Mouse (Mus musculus) midbrain, embryonic 11.5 days (tissue): ENCODE data around the gene Gm49368. TPM values are rescaled to one million over a fixed set of nuclear protein-coding genes. Genes with fewer than 3 reads are reported as not detected.

ENCODE experiments used
- ATAC-seq: fragments of 200-750 bp; cut with Nextera tagmentation; 2 replicates; pipeline ENCODE4 v1.8.0; 2017; ENCODE audit warnings: moderate TSS enrichment, moderate library complexity; ENCODE audit not compliant: low FRiP score
- DNase-seq: peaks from one replicate; pipeline ENCODE4 v3.0.0; 2015; ENCODE audit warnings: low spot score; ENCODE audit errors: missing footprints
- H3K27ac ChIP-seq: fragments of 300-500 bp; sonication (generic); 2 replicates; pipeline ENCODE4 v1.5.1; 2014; ENCODE audit warnings: low read depth, low read length
- H3K27me3 ChIP-seq: fragments of 300-500 bp; sonication (generic); 2 replicates; pipeline ENCODE4 v1.6.1; 2014; ENCODE audit warnings: mild to moderate bottlenecking, low read length, moderate library complexity, mixed read lengths; ENCODE audit not compliant: control insufficient read depth, insufficient read depth
- H3K36me3 ChIP-seq: fragments of 300-500 bp; sonication (generic); 2 replicates; pipeline ENCODE4 v1.6.1; 2014; ENCODE audit warnings: mild to moderate bottlenecking, low read length, moderate library complexity, mixed read lengths; ENCODE audit not compliant: control insufficient read depth, insufficient read depth
- H3K4me1 ChIP-seq: fragments of 300-500 bp; sonication (generic); 2 replicates; pipeline ENCODE4 v1.6.1; 2014; ENCODE audit warnings: low read length; ENCODE audit not compliant: control insufficient read depth, insufficient read depth
- H3K4me2 ChIP-seq: fragments of 300-500 bp; sonication (generic); 2 replicates; pipeline ENCODE4 v1.6.1; 2014; ENCODE audit warnings: mild to moderate bottlenecking, moderate library complexity
- H3K4me3 ChIP-seq: fragments of 300-500 bp; sonication (generic); 2 replicates; pipeline ENCODE4 v1.5.1; 2014; ENCODE audit warnings: low read depth, low read length
- H3K9ac ChIP-seq: fragments of 300-500 bp; sonication (generic); 2 replicates; pipeline ENCODE4 v1.6.1; 2014; ENCODE audit warnings: low read length
- H3K9me3 ChIP-seq: fragments of 300-500 bp; sonication (generic); 2 replicates; pipeline ENCODE4 v1.6.1; 2016; ENCODE audit warnings: low read length; ENCODE audit not compliant: control insufficient read depth
- WGBS: fragments of 180-500 bp; shearing (Covaris S2); extraction: QIAGEN DNeasy Blood & Tissue Kit; methylation state at CpG from one replicate; pipeline ENCODE4 v1.1.7; 2014; 5-methylcytosine and 5-hydroxymethylcytosine counted together
- polyA plus RNA-seq: library from polyadenylated mRNA; unstranded; fragments of >200 nt; fragmentation: Nextera tagmentation; extraction: Ambion mirVana; gene quantifications from 2 replicates; pipeline ENCODE4 v1.2.1, GENCODE M21; 2014

Gene Gm49368
- polyA plus RNA-seq, 1 experiment from 2014 or later = not detected

GRCm38 (mm10) chr7:128169996-128170395 is 107.5 kb downstream of the Gm49368 start:
- 81% methylated on average over 3 of the region's 3 CpGs for WGBS
- ATAC-seq = no peak

More at GRCm38 (mm10) chr7:128169996-128170395, 107.5 kb downstream of the Gm49368 start:
- Histone ChIP-seq H3K27ac (no peak overlapping the region), H3K36me3 (no peaks in the 10 kb centered on the region), H3K9me3 (no peaks in the 10 kb centered on the region), H3K4me2 (no peak overlapping the region), H3K4me1 (no peaks in the 10 kb centered on the region), H3K27me3 (no peaks in the 10 kb centered on the region), H3K4me3 (no peak overlapping the region), H3K9ac (no peak overlapping the region)
- no peak for DNase-seq

Other genes with a start within 250 kb of the Gm49368 start
- 10.1 and 12.2 TPM in 2 replicates for gene Stx4a, start 238.4 kb upstream of the Gm49368 start, polyA plus RNA-seq
- gene Stx1b, start 238.1 kb upstream of the Gm49368 start, polyA plus RNA-seq = 6.9 and 8.4 TPM in 2 replicates
- gene Zfp646, start 186.5 kb upstream of the Gm49368 start, polyA plus RNA-seq = 16.0 and 17.4 TPM in 2 replicates
- 20.3 and 24.3 TPM in 2 replicates for gene Zfp668, start 185.9 kb upstream of the Gm49368 start, polyA plus RNA-seq
- gene Prss53, start 171.7 kb upstream of the Gm49368 start, polyA plus RNA-seq = 0.32 and 0.36 TPM in 2 replicates
- not detected in 2 replicates for gene Gm21974, start 167.2 kb upstream of the Gm49368 start, polyA plus RNA-seq
- 44.6 and 48.6 TPM in 2 replicates for gene Vkorc1, start 167.1 kb upstream of the Gm49368 start, polyA plus RNA-seq
- 96.5 and 107 TPM in 2 replicates for gene Bckdk, start 158.6 kb upstream of the Gm49368 start, polyA plus RNA-seq
- 54.6 and 57.1 TPM in 2 replicates for gene Kat8, start 150.2 kb upstream of the Gm49368 start, polyA plus RNA-seq
- 0.78 and 0.86 TPM in 2 replicates for gene Prss8, start 132.6 kb upstream of the Gm49368 start, polyA plus RNA-seq
- 9.4 and 9.6 TPM in 2 replicates for gene Prss36, start 116.0 kb upstream of the Gm49368 start, polyA plus RNA-seq
- 51.6 and 54.4 TPM in 2 replicates for gene Fus, start 95.2 kb upstream of the Gm49368 start, polyA plus RNA-seq
- 5.5 and 6.7 TPM in 2 replicates for gene Pycard, start 68.8 kb upstream of the Gm49368 start, polyA plus RNA-seq
- 0.07 TPM in 1 of 2 replicates, not detected in the other for gene Trim72, start 58.7 kb upstream of the Gm49368 start, polyA plus RNA-seq
- gene Itgam, start within 50 bp of the Gm49368 start, polyA plus RNA-seq = 0.20 and 0.37 TPM in 2 replicates
- gene Itgax, start 66.9 kb downstream of the Gm49368 start, polyA plus RNA-seq = 0.19 TPM in 1 of 2 replicates, not detected in the other
- not detected in 2 replicates for gene Itgad, start 91.7 kb downstream of the Gm49368 start, polyA plus RNA-seq
- not detected in 2 replicates for gene Cox6a2, start 143.7 kb downstream of the Gm49368 start, polyA plus RNA-seq
- gene Armc5, start 174.7 kb downstream of the Gm49368 start, polyA plus RNA-seq = 5.8 and 7.1 TPM in 2 replicates
- 13.7 and 14.2 TPM in 2 replicates for gene 9130023H24Rik, start 175.3 kb downstream of the Gm49368 start, polyA plus RNA-seq
- gene Tgfb1i1, start 184.1 kb downstream of the Gm49368 start, polyA plus RNA-seq = 32.2 and 34.3 TPM in 2 replicates
- gene Slc5a2, start 203.0 kb downstream of the Gm49368 start, polyA plus RNA-seq = 0.16 TPM in 1 of 2 replicates, not detected in the other
- 19.1 and 21.0 TPM in 2 replicates for gene BC017158, start 235.5 kb downstream of the Gm49368 start, polyA plus RNA-seq